Mouse (Mus musculus) forebrain, embryonic 11.5 days (tissue): ENCODE data around the gene Slc24a1. TPM values are rescaled to one million over a fixed set of nuclear protein-coding genes. Genes with fewer than 3 reads are reported as not detected.

ENCODE experiments used
- ATAC-seq: fragments of 200-750 bp; cut with Nextera tagmentation; replicated peaks from 2 replicates; pipeline ENCODE4 v1.8.0; 2017; ENCODE audit warnings: moderate TSS enrichment; ENCODE audit not compliant: low FRiP score
- DNase-seq: peaks from one replicate; pipeline ENCODE4 v3.0.0-alpha.2; 2017; ENCODE audit warnings: low spot score
- H3K27ac ChIP-seq: fragments of 300-500 bp; sonication (generic); 2 replicates; pipeline ENCODE4 v1.5.1; 2014; ENCODE audit warnings: low read depth, low read length
- H3K27me3 ChIP-seq: fragments of 300-500 bp; sonication (generic); 2 replicates; pipeline ENCODE4 v1.6.1; 2014; ENCODE audit warnings: mild to moderate bottlenecking, low read length, mixed read lengths; ENCODE audit not compliant: control insufficient read depth, insufficient read depth
- H3K36me3 ChIP-seq: fragments of 300-500 bp; sonication (generic); 2 replicates; pipeline ENCODE4 v1.6.1; 2014; ENCODE audit warnings: mild to moderate bottlenecking, low read length, moderate library complexity, mixed read lengths; ENCODE audit not compliant: control insufficient read depth, insufficient read depth
- H3K4me1 ChIP-seq: fragments of 300-500 bp; sonication (generic); replicated peaks from 2 replicates; pipeline ENCODE4 v1.6.1; 2014; ENCODE audit warnings: low read length, mixed read lengths; ENCODE audit not compliant: control insufficient read depth, insufficient read depth
- H3K4me2 ChIP-seq: fragments of 300-500 bp; sonication (generic); 2 replicates; pipeline ENCODE4 v1.6.1; 2014; ENCODE audit warnings: low read depth, mild to moderate bottlenecking, low read length, moderate library complexity, mixed read lengths; ENCODE audit not compliant: severe bottlenecking
- H3K4me3 ChIP-seq: fragments of 300-500 bp; sonication (generic); 2 replicates; pipeline ENCODE4 v1.5.1; 2014; ENCODE audit warnings: low read depth, low read length
- H3K9ac ChIP-seq: fragments of 300-500 bp; sonication (generic); 2 replicates; pipeline ENCODE4 v1.6.1; 2014; ENCODE audit warnings: low read length
- H3K9me3 ChIP-seq: fragments of 300-500 bp; sonication (generic); 2 replicates; pipeline ENCODE4 v1.6.1; 2016; ENCODE audit warnings: low read length, mixed read lengths; ENCODE audit not compliant: control insufficient read depth
- WGBS: fragments of 180-500 bp; shearing (Covaris S2); extraction: QIAGEN DNeasy Blood & Tissue Kit; methylation state at CpG from one replicate; pipeline ENCODE4 v1.1.7; 2014; 5-methylcytosine and 5-hydroxymethylcytosine counted together
- polyA plus RNA-seq: library from polyadenylated mRNA; unstranded; fragments of >200 nt; fragmentation: Nextera tagmentation; extraction: Ambion mirVana; gene quantifications from 2 replicates; pipeline ENCODE4 v1.2.1, GENCODE M21; 2014

Slc24a1 gene
- polyA plus RNA-seq, 1 experiment from 2014 or later: 0.05 TPM

GRCm38 (mm10) chr9:64931751-64932610, 19.4 kb downstream of the Slc24a1 start:
- Histone ChIP-seq H3K4me2 (no peak overlapping the region), H3K9ac (no peak overlapping the region), H3K4me1 (no peaks in the 10 kb centered on the region), H3K9me3 (no peaks in the 10 kb centered on the region), H3K36me3 (no peaks in the 10 kb centered on the region), H3K27ac (no peak overlapping the region), H3K4me3 (no peak overlapping the region), H3K27me3 (no peaks in the 10 kb centered on the region)
- ATAC-seq: no peak
- DNase-seq: peak; percentile 46
- 88% methylated on average over 7 of the region's 7 CpGs for WGBS

DNA sequence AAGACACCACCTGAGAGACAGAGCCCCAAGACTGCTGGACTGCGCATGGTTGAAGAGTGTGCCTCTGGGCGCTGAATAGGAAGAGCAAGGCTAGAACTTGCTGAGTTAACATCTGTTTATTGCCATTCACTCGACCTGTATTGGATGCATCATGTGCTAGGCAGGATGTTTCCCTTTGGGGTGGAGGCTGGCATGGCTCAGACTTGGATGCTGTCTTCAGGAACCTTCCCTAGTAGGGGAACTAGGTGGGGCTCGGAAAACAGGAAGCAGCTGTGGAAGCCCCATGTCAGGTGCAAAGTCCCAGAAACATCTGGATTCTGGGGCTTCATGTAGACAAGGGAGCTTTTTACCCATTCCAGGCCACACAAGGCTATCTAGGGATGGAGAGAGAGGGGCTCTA, 21.2 kb downstream of the Slc24a1 start:
- no peak for ATAC-seq
- DNase-seq: peak; percentile 42
- Histone ChIP-seq H3K4me2 (no peak overlapping the region), H3K36me3 (no peaks in the 10 kb centered on the region), H3K4me3 (no peak overlapping the region), H3K27ac (no peak overlapping the region), H3K9ac (no peak overlapping the region), H3K27me3 (no peaks in the 10 kb centered on the region), H3K4me1 (peaks cover 7% of the 10 kb centered on the region; the same call in 1 of the 2 replicates), H3K9me3 (no peaks in the 10 kb centered on the region)
- WGBS: 86% methylated on average over 4 of the region's 4 CpGs

- 78% methylated on average over 8 of the region's 8 CpGs for WGBS
- no peak for ATAC-seq
- Histone ChIP-seq H3K4me3 (no peak overlapping the region), H3K27ac (no peak overlapping the region), H3K9ac (no peak overlapping the region), H3K36me3 (no peaks in the 10 kb centered on the region), H3K4me2 (no peak overlapping the region), H3K27me3 (no peaks in the 10 kb centered on the region), H3K9me3 (no peaks in the 10 kb centered on the region), H3K4me1 (peaks cover 7% of the 10 kb centered on the region; the same call in 1 of the 2 replicates)
- peak; percentile 44 for DNase-seq
These were observed 25.0 kb downstream of the Slc24a1 start for GRCm38 (mm10) chr9:64926201-64926991.

DNA sequence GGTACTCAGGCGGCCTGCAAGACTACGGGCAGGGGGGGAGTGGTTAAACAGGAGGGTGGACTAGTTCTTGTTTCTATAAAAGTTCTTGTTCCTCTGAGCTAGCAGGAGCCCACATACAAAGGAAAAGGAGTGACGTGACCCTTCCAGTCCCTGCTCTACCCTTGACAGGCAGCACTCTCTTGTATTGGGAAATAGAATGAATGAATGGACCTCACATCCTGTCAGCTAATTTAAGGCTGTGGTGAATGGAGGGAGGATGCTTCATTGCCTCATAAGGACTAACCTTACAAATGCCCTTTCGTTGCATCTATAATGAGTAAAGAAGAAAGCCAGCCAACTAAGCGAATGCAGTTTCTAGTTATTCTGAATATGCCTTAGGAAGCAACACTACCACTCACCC, 25.6 kb downstream of the Slc24a1 start:
- Histone ChIP-seq H3K4me2 (no peak overlapping the region), H3K36me3 (no peaks in the 10 kb centered on the region), H3K27ac (no peak overlapping the region), H3K4me3 (no peak overlapping the region), H3K9me3 (no peaks in the 10 kb centered on the region), H3K4me1 (peaks cover 7% of the 10 kb centered on the region; the same call in 1 of the 2 replicates), H3K27me3 (no peaks in the 10 kb centered on the region), H3K9ac (no peak overlapping the region)
- 41% methylated on average over 5 of the region's 5 CpGs for WGBS
- DNase-seq: peak; percentile 47
- ATAC-seq: 0 out of 2 replicates have a peak, but pooled peaks have one; percentile 36

- Histone ChIP-seq H3K4me2 (peak overlapping the region; percentile 31), H3K4me3 (peak overlapping the region; percentile 18), H3K27ac (no peak overlapping the region), H3K9me3 (no peaks in the 10 kb centered on the region), H3K4me1 (no peaks in the 10 kb centered on the region), H3K9ac (peak overlapping the region; percentile 9), H3K36me3 (no peaks in the 10 kb centered on the region), H3K27me3 (no peaks in the 10 kb centered on the region)
- 31% methylated on average over 16 of the region's 16 CpGs for WGBS
- ATAC-seq: no peak
- DNase-seq: peak; percentile 75
These were observed 32.8 kb downstream of the Slc24a1 start for GRCm38 (mm10) chr9:64918560-64918959.

GRCm38 (mm10) chr9:64914629-64915028, 36.8 kb downstream of the Slc24a1 start:
- ATAC-seq (no peak), DNase-seq (no peak)
- Histone ChIP-seq H3K36me3 (no peaks in the 10 kb centered on the region; the same call in 1 of the 2 replicates), H3K27ac (no peak overlapping the region), H3K27me3 (no peaks in the 10 kb centered on the region), H3K9ac (no peak overlapping the region), H3K4me3 (no peak overlapping the region), H3K4me1 (no peaks in the 10 kb centered on the region), H3K9me3 (no peaks in the 10 kb centered on the region), H3K4me2 (no peak overlapping the region)
- 90% methylated on average over 4 of the region's 4 CpGs for WGBS

DNA sequence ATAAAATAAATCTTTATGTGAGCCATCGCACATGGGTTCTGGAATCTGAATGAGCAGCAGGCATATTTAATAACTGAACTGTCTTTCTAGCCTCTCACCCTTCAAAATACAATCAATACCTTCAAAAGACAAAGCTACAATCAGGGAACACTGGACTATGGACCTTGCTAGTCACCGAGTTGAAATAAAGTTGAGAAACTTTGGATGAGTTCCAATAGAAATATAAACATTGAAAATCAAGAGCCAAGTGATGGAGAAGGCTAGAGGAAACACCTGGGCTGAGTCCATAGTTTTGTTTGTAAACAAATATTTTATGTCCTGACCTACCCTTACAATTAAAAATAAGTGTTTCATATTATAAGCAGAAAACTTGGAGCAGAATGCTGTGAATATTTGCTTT, 37.4 kb downstream of the Slc24a1 start:
- no peak overlapping the region for H3K9ac ChIP-seq
- H3K9me3 ChIP-seq: no peaks in the 10 kb centered on the region
- DNase-seq (no peak), ATAC-seq (no peak)
- H3K27me3 ChIP-seq: no peaks in the 10 kb centered on the region
- 93% methylated on average over 2 of the region's 2 CpGs for WGBS
- H3K36me3 ChIP-seq: no peaks in the 10 kb centered on the region; the same call in 1 of the 2 replicates
- no peak overlapping the region for H3K27ac ChIP-seq
- no peak overlapping the region for H3K4me3 ChIP-seq
- no peaks in the 10 kb centered on the region for H3K4me1 ChIP-seq
- H3K4me2 ChIP-seq: no peak overlapping the region

GRCm38 (mm10) chr9:64913406-64913805, 38.0 kb downstream of the Slc24a1 start:
- 97% methylated on average over 4 of the region's 4 CpGs for WGBS
- Histone ChIP-seq H3K4me1 (no peaks in the 10 kb centered on the region), H3K27ac (no peak overlapping the region), H3K4me3 (no peak overlapping the region), H3K4me2 (no peak overlapping the region), H3K9ac (no peak overlapping the region), H3K27me3 (no peaks in the 10 kb centered on the region), H3K36me3 (no peaks in the 10 kb centered on the region; the same call in 1 of the 2 replicates), H3K9me3 (no peaks in the 10 kb centered on the region)
- no peak for DNase-seq
- no peak for ATAC-seq
